Mouse (Mus musculus) E14TG2a.4 (cell line): ENCODE measurements around the gene Gm10778.

Experiments
- CTCF ChIP-seq: conservative IDR thresholded peaks from 2 replicates; pipeline ENCODE4 v1.5.1; 2014; ENCODE audit warnings: low read length
- POU5F1 ChIP-seq: IDR thresholded peaks from 2 replicates; pipeline ENCODE4 v1.6.1; 2014; ENCODE audit warnings: low read length, borderline replicate concordance

DNA sequence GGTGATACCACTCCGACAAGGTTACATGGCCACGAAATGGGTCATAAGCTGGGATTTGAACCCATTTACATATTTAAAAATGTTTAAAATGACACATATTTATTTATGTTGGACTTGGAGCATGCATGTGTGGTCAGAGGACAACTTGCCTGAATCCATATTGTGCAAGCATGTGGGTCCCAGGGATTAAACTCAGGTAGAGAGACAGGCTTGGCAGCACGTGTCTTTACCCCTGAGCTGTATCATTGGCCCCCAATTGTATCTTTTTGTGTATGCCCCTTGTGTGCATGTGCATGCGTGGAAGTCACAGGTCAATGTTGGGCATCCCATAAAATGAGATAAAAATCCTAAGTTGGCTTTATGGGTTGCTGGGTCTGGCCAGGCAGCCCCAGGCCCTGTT lies 3.5 kb upstream of the Gm10778 start:
- TF ChIP-seq CTCF (no peak), POU5F1 (no peak)
